Mouse (Mus musculus) megakaryocyte-erythroid progenitor cell, adult 5 weeks (primary cell): ENCODE measurements around the gene Chmp2b. TPM values are rescaled to one million over a fixed set of nuclear protein-coding genes. Genes with fewer than 3 reads are reported as not detected.

Experiments
- polyA plus RNA-seq: library from polyadenylated mRNA; stranded (reverse); fragments of >175 nt; gene quantifications from 2 replicates; pipeline ENCODE4 v1.2.3, GENCODE M21; 2012

Chmp2b gene
- polyA plus RNA-seq = 25.8 and 29.3 TPM in 2 replicates

GRCm38 (mm10) chr16:65561963-65562863 lies at the start of gene Chmp2b:
Gene Chmp2b (minus strand): TSS chr16:65562726.

GRCm38 (mm10) chr16:65520211-65520610 lies 42.3 kb downstream of the Chmp2b start, which contains the start of gene Pou1f1:
Gene Pou1f1 (plus strand): TSS chr16:65520511.

Other genes with a start within 250 kb of the Chmp2b start
- 0.08 and 0.16 TPM in 2 replicates for gene Pou1f1, start 42.2 kb downstream of the Chmp2b start, polyA plus RNA-seq